Mouse (Mus musculus) CH12.LX (cell line): Measurements from ENCODE around the gene Casp9. TPM values are rescaled to one million over a fixed set of nuclear protein-coding genes. Genes with fewer than 3 reads are reported as not detected.

ENCODE experiments used
- DNase-seq: peaks from one replicate; pipeline ENCODE4 v3.0.0-alpha.2; 2013; ENCODE audit errors: extremely low read depth
- H3K27ac ChIP-seq: 2 replicates; pipeline ENCODE4 v1.5.1; 2012; ENCODE audit warnings: low read depth, mild to moderate bottlenecking, control low read depth, moderate library complexity; ENCODE audit not compliant: insufficient read depth
- H3K27me3 ChIP-seq: replicated peaks from 2 replicates; pipeline ENCODE3; 2012; ENCODE audit warnings: inconsistent platforms
- H3K36me3 ChIP-seq, 2 experiments: replicated peaks in 1 of 2; 2 replicates each; pipeline versions ENCODE3 to v1.6.1; 2012; ENCODE audit warnings: inconsistent platforms in 1 of 2, low read length in 1 of 2, mild to moderate bottlenecking in 1 of 2, mixed read lengths in 1 of 2, moderate library complexity in 1 of 2; ENCODE audit not compliant: control insufficient read depth in 1 of 2, insufficient read depth in 1 of 2
- H3K4me1 ChIP-seq, 2 experiments: 2 replicates each; pipeline ENCODE4 v1.6.1; 2012; ENCODE audit warnings: inconsistent platforms in 1 of 2, moderate library complexity in 1 of 2; ENCODE audit not compliant: insufficient read depth in 2 of 2, control insufficient read depth in 1 of 2
- H3K4me2 ChIP-seq: 2 replicates; pipeline ENCODE4 v1.6.1; 2012; ENCODE audit warnings: low read depth, mild to moderate bottlenecking, control low read depth; ENCODE audit not compliant: poor library complexity, insufficient read depth, severe bottlenecking
- H3K4me3 ChIP-seq, 3 experiments: fragments of 150-350 bp in 1 of 3; sonication (generic) in 1 of 3; replicated peaks in 1 of 3; 2 replicates each; pipeline versions ENCODE3 to v1.5.1; 2011 to 2012; ENCODE audit warnings: low read depth in 2 of 3, low read length in 2 of 3, mild to moderate bottlenecking in 2 of 3, moderate library complexity in 2 of 3, control low read depth in 1 of 3, improper control_type of control experiment in 1 of 3, inconsistent platforms in 1 of 3, mixed read lengths in 1 of 3; ENCODE audit not compliant: poor library complexity in 1 of 3
- H3K79me2 ChIP-seq: replicated peaks from 2 replicates; pipeline ENCODE4 v1.6.1; 2012; ENCODE audit warnings: mild to moderate bottlenecking, moderate library complexity; ENCODE audit not compliant: control insufficient read depth, poor library complexity, insufficient read depth, severe bottlenecking; ENCODE audit errors: extremely low read depth
- H3K9ac ChIP-seq: 2 replicates; pipeline ENCODE4 v1.6.1; 2012; ENCODE audit warnings: low read depth, mild to moderate bottlenecking, control low read depth, moderate library complexity; ENCODE audit not compliant: insufficient read depth
- H3K9me3 ChIP-seq: replicated peaks from 2 replicates; pipeline ENCODE3; 2012; ENCODE audit warnings: low read length, inconsistent platforms, mixed read lengths
- CHD2 ChIP-seq: IDR thresholded peaks from 2 replicates; pipeline ENCODE4 v1.6.1; 2011; ENCODE audit warnings: low read length, improper control_type of control experiment
- CTCF ChIP-seq, 2 experiments: IDR thresholded peaks in 1 of 2; conservative IDR thresholded peaks in 1 of 2; 2 replicates each; pipeline ENCODE4 v1.5.1; 2011 to 2012; ENCODE audit warnings: low read depth in 2 of 2, low read length in 2 of 2, improper control_type of control experiment in 1 of 2, inconsistent platforms in 1 of 2, mild to moderate bottlenecking in 1 of 2, moderate library complexity in 1 of 2
- ELF1 ChIP-seq: IDR thresholded peaks from 2 replicates; pipeline ENCODE4 v1.6.1; 2014; ENCODE audit warnings: low read depth, mild to moderate bottlenecking, inconsistent platforms, low read length, improper control_type of control experiment
- ETS1 ChIP-seq: conservative IDR thresholded peaks from 2 replicates; pipeline ENCODE4 v1.6.1; 2012; ENCODE audit warnings: low read depth, mild to moderate bottlenecking, inconsistent platforms, low read length, improper control_type of control experiment, moderate library complexity
- JUN ChIP-seq: IDR thresholded peaks from 2 replicates; pipeline ENCODE4 v1.6.1; 2011; ENCODE audit warnings: low read depth, mild to moderate bottlenecking, low read length, improper control_type of control experiment, moderate library complexity; ENCODE audit not compliant: insufficient read depth
- MAFK ChIP-seq: IDR thresholded peaks from 2 replicates; pipeline ENCODE4 v1.6.1; 2011; ENCODE audit warnings: low read length, improper control_type of control experiment; ENCODE audit not compliant: insufficient replicate concordance
- MAX ChIP-seq: IDR thresholded peaks from 2 replicates; pipeline ENCODE4 v1.6.1; 2011; ENCODE audit warnings: low read length, improper control_type of control experiment
- MXI1 ChIP-seq: IDR thresholded peaks from 2 replicates; pipeline ENCODE4 v1.6.1; 2011; ENCODE audit warnings: mild to moderate bottlenecking, low read depth, low read length, improper control_type of control experiment
- NELFE ChIP-seq: IDR thresholded peaks from 2 replicates; pipeline ENCODE4 v1.6.1; 2011; ENCODE audit warnings: low read depth, low read length, improper control_type of control experiment
- NRF1 ChIP-seq: IDR thresholded peaks from 2 replicates; pipeline ENCODE4 v1.6.1; 2014; ENCODE audit warnings: low read depth, mild to moderate bottlenecking, inconsistent platforms, low read length, improper control_type of control experiment, moderate library complexity
- PAX5 ChIP-seq: IDR thresholded peaks from 2 replicates; pipeline ENCODE4 v1.6.1; 2012; ENCODE audit warnings: low read length, inconsistent platforms, mixed read lengths
- RAD21 ChIP-seq: IDR thresholded peaks from 2 replicates; pipeline ENCODE4 v1.6.1; 2011; ENCODE audit warnings: low read depth, mild to moderate bottlenecking, low read length, improper control_type of control experiment, moderate library complexity
- SIN3A ChIP-seq: IDR thresholded peaks from 2 replicates; pipeline ENCODE4 v1.6.1; 2012; ENCODE audit warnings: low read length, improper control_type of control experiment, inconsistent platforms
- SMC3 ChIP-seq: IDR thresholded peaks from 2 replicates; pipeline ENCODE4 v1.6.1; 2011; ENCODE audit warnings: low read depth, low read length, improper control_type of control experiment
- TCF12 ChIP-seq: IDR thresholded peaks from 2 replicates; pipeline ENCODE4 v1.6.1; 2014; ENCODE audit warnings: low read depth, mild to moderate bottlenecking, inconsistent platforms, low read length, improper control_type of control experiment
- UBTF ChIP-seq: IDR thresholded peaks from 2 replicates; pipeline ENCODE4 v1.6.1; 2012; ENCODE audit warnings: low read depth, mild to moderate bottlenecking, inconsistent platforms, low read length, improper control_type of control experiment, moderate library complexity
- USF1 ChIP-seq: IDR thresholded peaks from 2 replicates; pipeline ENCODE4 v1.6.1; 2014; ENCODE audit warnings: low read depth, mild to moderate bottlenecking, inconsistent platforms, low read length, improper control_type of control experiment
- USF2 ChIP-seq: conservative IDR thresholded peaks from 2 replicates; pipeline ENCODE4 v1.6.1; 2011; ENCODE audit warnings: low read depth, low read length, improper control_type of control experiment
- ZMIZ1 ChIP-seq: IDR thresholded peaks from 2 replicates; pipeline ENCODE4 v1.6.1; 2012; ENCODE audit warnings: low read depth, mild to moderate bottlenecking, inconsistent platforms, low read length, improper control_type of control experiment
- ZNF384 ChIP-seq: IDR thresholded peaks from 2 replicates; pipeline ENCODE4 v1.6.1; 2012; ENCODE audit warnings: low read depth, low read length, improper control_type of control experiment, inconsistent platforms
- dilution Hi-C: fragments of 300-500 bp; cut with MboI; formaldehyde crosslinking; loops from 2 replicates; pipeline ENCODE4 v1.14.3; 2020; ENCODE audit warnings: low sequenced_read_pairs; ENCODE audit not compliant: extremely low pct_unique_long_range_greater_than_20kb, extremely low pct_ligation_motif_present
- in situ Hi-C: fragments of 300-500 bp; cut with MboI; formaldehyde crosslinking; loops from 3 replicates; pipeline ENCODE4 v1.14.3; 2019; ENCODE audit warnings: low sequenced_read_pairs, low pct_ligation_motif_present, low pct_unique_long_range_greater_than_20kb, mixed read lengths
- polyA plus RNA-seq: library from polyadenylated mRNA; unstranded; fragments of >175 nt; gene quantifications from 2 replicates; pipeline ENCODE4 v1.2.1, GENCODE M21; 2012; ENCODE audit warnings: low read depth; ENCODE audit not compliant: insufficient read length
- total RNA-seq, 2 experiments: library from RNA; depleted of rRNA; stranded (reverse); fragments of 300-350 nt in 1 of 2; fragments of >200 nt in 1 of 2; gene quantifications; 2 replicates each; pipeline ENCODE4 v1.2.3; 2012 to 2014

The Casp9 gene
- total and polyA plus RNA-seq, 3 experiments: 5.2 to 15.3 (median 14.5) TPM

DNA sequence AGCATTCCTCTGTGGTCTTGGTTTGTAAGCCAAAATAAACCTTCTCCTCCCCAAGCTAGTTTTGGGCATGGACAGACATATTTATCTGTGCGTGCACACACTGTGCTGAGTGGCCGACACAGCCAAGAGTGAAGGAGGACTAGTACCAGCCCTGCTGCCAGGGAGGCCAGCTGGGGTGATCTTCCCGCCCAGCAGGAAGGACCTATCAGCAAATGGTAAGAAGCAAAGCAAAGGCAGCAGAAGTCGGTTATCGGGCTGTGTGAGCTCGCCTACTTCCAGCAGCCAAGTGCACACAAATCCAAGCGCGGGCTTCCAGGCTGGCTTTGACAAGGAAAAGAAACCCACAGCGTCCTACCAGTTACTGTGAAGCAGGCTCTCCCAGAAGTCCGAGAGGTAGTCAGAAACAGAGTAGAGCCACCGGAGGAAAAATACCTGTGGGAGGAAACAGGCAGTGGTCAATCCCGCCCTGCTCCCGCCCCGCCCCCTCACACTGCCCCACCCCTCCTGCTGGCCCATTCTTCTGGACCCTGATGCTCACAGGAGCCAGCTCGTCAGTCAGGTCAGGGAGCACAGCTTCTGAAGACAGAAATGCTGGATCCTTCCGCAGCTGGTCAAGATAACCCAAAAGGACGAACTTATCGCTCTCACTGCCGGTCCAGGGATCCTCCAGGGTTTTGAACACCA is 25.9 kb upstream of the Casp9 start:
- Histone ChIP-seq H3K9me3 (no peaks in the 10 kb centered on the region), H3K4me3 (no peak overlapping the region), H3K27ac (peak overlapping the region; percentile 62), H3K4me2 (peak overlapping the region; percentile 18), H3K4me1 (peaks cover 23 to 55% of the 10 kb centered on the region in 2 experiments), H3K36me3 (peaks cover 50 to 82% of the 10 kb centered on the region in 2 experiments), H3K9ac (peak overlapping the region; percentile 41), H3K79me2 (no peaks in the 10 kb centered on the region), H3K27me3 (no peaks in the 10 kb centered on the region)
- TF ChIP-seq SIN3A (no peak), SMC3 (no peak), USF2 (no peak), UBTF (no peak), NELFE (no peak), MAX (no peak), TCF12 (no peak), ZMIZ1 (no peak), ZNF384 (no peak), PAX5 (no peak), NRF1 (no peak), CHD2 (no peak), JUN (no peak), RAD21 (no peak), USF1 (no peak), ETS1 (no peak), MXI1 (no peak)
- dilution Hi-C loops: no loop called here
- no peak for DNase-seq
- in situ Hi-C loops: no loop called here

DNA sequence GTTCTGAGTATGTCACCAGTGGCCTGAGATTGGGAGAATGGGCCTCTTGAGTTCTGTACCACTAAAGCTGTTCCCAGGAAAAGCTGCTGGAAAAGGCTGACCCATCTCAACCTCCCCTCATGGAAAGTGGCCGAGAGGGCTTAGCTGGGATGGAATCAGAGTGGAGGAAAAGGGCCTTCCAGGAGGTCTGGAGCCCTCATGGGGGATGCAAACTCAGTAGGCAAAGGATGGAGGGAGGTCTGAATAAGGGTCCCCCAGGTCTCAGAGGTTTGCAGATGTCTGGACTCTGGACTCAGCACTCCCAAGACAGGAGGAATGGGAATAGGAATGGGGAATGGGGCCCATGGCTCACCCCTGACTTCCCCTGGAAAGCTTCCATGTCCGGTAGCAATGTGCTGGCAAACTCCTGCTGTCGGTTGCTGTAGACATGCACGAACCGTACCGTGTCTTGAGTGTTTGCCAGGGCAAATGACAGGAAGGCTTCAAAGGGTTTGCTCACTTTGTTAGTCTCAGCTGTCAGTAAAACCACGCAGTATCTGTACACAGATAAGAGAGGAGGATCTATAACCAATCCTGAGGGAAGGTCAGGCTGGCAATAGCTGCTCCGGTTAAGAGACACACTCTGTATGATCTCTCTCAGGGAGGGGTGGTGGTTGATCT is 23.8 kb upstream of the Casp9 start:
- in situ Hi-C loops (no loop called here), dilution Hi-C loops (no loop called here)
- Histone ChIP-seq H3K79me2 (no peaks in the 10 kb centered on the region), H3K4me2 (no peak overlapping the region), H3K4me3 (no peak overlapping the region), H3K9ac (no peak overlapping the region), H3K27ac (no peak overlapping the region), H3K36me3 (peaks cover 39 to 76% of the 10 kb centered on the region in 2 experiments), H3K27me3 (no peaks in the 10 kb centered on the region), H3K4me1 (peaks cover 23 to 42% of the 10 kb centered on the region in 2 experiments), H3K9me3 (no peaks in the 10 kb centered on the region)
- TF ChIP-seq CTCF (conservative IDR thresholded peaks at IDR 0.05 in 1 of 2, IDR thresholded peaks at IDR 0.05 in 1 of 2; ENCODE audit: low read depth in 2 of 2, low read length in 2 of 2) (no peak), CHD2 (no peak), ELF1 (no peak), MAFK (no peak)
- no peak for DNase-seq
